Mouse (Mus musculus) forebrain, embryonic 10.5 days (tissue): ENCODE measurements at regions not wholly inside any gene's neighbourhood (a gene's known extent, or its start where the extent isn't known, plus 50 kb on each side); places are given as distances from the start of the nearest gene placed in this dataset.

Experiments
- DNase-seq: peaks from one replicate; pipeline ENCODE4 v3.0.0-alpha.2; 2017; ENCODE audit warnings: low spot score; ENCODE audit errors: extremely low spot score
- H3K27ac ChIP-seq: fragments of 300-500 bp; sonication (generic); 2 replicates; pipeline ENCODE4 v1.5.1; 2016; ENCODE audit warnings: mild to moderate bottlenecking
- H3K27me3 ChIP-seq: fragments of 300-500 bp; sonication (generic); 2 replicates; pipeline ENCODE4 v1.6.1; 2016; ENCODE audit warnings: mild to moderate bottlenecking; ENCODE audit not compliant: poor library complexity, severe bottlenecking
- H3K36me3 ChIP-seq: fragments of 300-500 bp; sonication (generic); replicated peaks from 2 replicates; pipeline ENCODE4 v1.6.1; 2016; ENCODE audit warnings: mild to moderate bottlenecking, moderate library complexity
- H3K4me1 ChIP-seq: fragments of 300-500 bp; sonication (generic); 2 replicates; pipeline ENCODE4 v1.6.1; 2016
- H3K4me3 ChIP-seq: fragments of 300-500 bp; sonication (generic); 2 replicates; pipeline ENCODE4 v1.5.1; 2016; ENCODE audit warnings: mild to moderate bottlenecking, moderate library complexity
- H3K9me3 ChIP-seq: fragments of 300-500 bp; sonication (generic); 2 replicates; pipeline ENCODE4 v1.6.1; 2016; ENCODE audit warnings: mild to moderate bottlenecking, moderate library complexity
- WGBS: fragments of 180-500 bp; shearing (Covaris S2); methylation state at CpG from one replicate; pipeline ENCODE4 v1.1.7; 2016; 5-methylcytosine and 5-hydroxymethylcytosine counted together

GRCm38 (mm10) chr19:25923727-25924384 is 251.6 kb downstream of the Dmrt2 start:
- Histone ChIP-seq H3K4me1 (peaks cover 7% of the 10 kb centered on the region), H3K36me3 (no peaks in the 10 kb centered on the region), H3K9me3 (no peaks in the 10 kb centered on the region), H3K27me3 (no peaks in the 10 kb centered on the region), H3K4me3 (no peak overlapping the region), H3K27ac (no peak overlapping the region)
- 65% methylated on average over 10 of the region's 10 CpGs for WGBS
- DNase-seq: no peak

GRCm38 (mm10) chr19:25924385-25924769 is 252.2 kb downstream of the Dmrt2 start:
- WGBS: 65% methylated on average over 5 of the region's 5 CpGs
- Histone ChIP-seq H3K9me3 (no peaks in the 10 kb centered on the region), H3K4me1 (peaks cover 7% of the 10 kb centered on the region), H3K36me3 (no peaks in the 10 kb centered on the region), H3K27me3 (no peaks in the 10 kb centered on the region), H3K27ac (no peak overlapping the region), H3K4me3 (no peak overlapping the region)
- DNase-seq: no peak

- Histone ChIP-seq H3K4me3 (no peak overlapping the region), H3K36me3 (no peaks in the 10 kb centered on the region), H3K9me3 (no peaks in the 10 kb centered on the region), H3K4me1 (peaks cover 7% of the 10 kb centered on the region), H3K27ac (no peak overlapping the region), H3K27me3 (no peaks in the 10 kb centered on the region)
- no peak for DNase-seq
- WGBS: 89% methylated on average over 9 of the region's 9 CpGs
Observed at GRCm38 (mm10) chr19:25927220-25927619, 255.0 kb downstream of the Dmrt2 start.

- Histone ChIP-seq H3K36me3 (no peaks in the 10 kb centered on the region), H3K4me1 (no peaks in the 10 kb centered on the region), H3K9me3 (no peaks in the 10 kb centered on the region), H3K4me3 (no peak overlapping the region), H3K27ac (no peak overlapping the region), H3K27me3 (no peaks in the 10 kb centered on the region)
- whole genome bisulfite sequencing: 88% methylated on average over 9 of the region's 9 CpGs
- no peak for DNase-seq
Observed at GRCm38 (mm10) chr19:25937343-25937742, 265.1 kb downstream of the Dmrt2 start.

- no peaks in the 10 kb centered on the region for H3K9me3 ChIP-seq
- DNase-seq: no peak
- H3K4me1 ChIP-seq: no peaks in the 10 kb centered on the region
- H3K36me3 ChIP-seq: no peaks in the 10 kb centered on the region
- no peak overlapping the region for H3K4me3 ChIP-seq
- 70% methylated on average over 5 of the region's 5 CpGs for WGBS
- no peaks in the 10 kb centered on the region for H3K27me3 ChIP-seq
- H3K27ac ChIP-seq: no peak overlapping the region
Observed at GRCm38 (mm10) chr19:25971210-25971609, 299.0 kb downstream of the Dmrt2 start.

GRCm38 (mm10) chr19:25975202-25975601 is 303.0 kb downstream of the Dmrt2 start:
- Histone ChIP-seq H3K9me3 (no peaks in the 10 kb centered on the region), H3K27ac (no peak overlapping the region), H3K4me3 (no peak overlapping the region), H3K27me3 (no peaks in the 10 kb centered on the region), H3K36me3 (no peaks in the 10 kb centered on the region), H3K4me1 (no peaks in the 10 kb centered on the region)
- no peak for DNase-seq

GRCm38 (mm10) chr19:25980308-25980707 is 308.1 kb downstream of the Dmrt2 start:
- DNase-seq: no peak
- H3K4me3 ChIP-seq: no peak overlapping the region
- 85% methylated on average over 4 of the region's 4 CpGs for WGBS
- H3K36me3 ChIP-seq: no peaks in the 10 kb centered on the region
- no peak overlapping the region for H3K27ac ChIP-seq
- H3K4me1 ChIP-seq: no peaks in the 10 kb centered on the region
- H3K27me3 ChIP-seq: no peaks in the 10 kb centered on the region
- no peaks in the 10 kb centered on the region for H3K9me3 ChIP-seq

GRCm38 (mm10) chr19:26014620-26015180 is 342.5 kb downstream of the Dmrt2 start:
- H3K4me1 ChIP-seq: 0 out of 2 replicates have a peak, but pooled peaks cover 4% of the 10 kb centered on the region
- no peaks in the 10 kb centered on the region for H3K36me3 ChIP-seq
- H3K4me3 ChIP-seq: no peak overlapping the region
- H3K27ac ChIP-seq: no peak overlapping the region
- no peak for DNase-seq
- WGBS: 61% methylated on average over 8 of the region's 8 CpGs
- H3K9me3 ChIP-seq: no peaks in the 10 kb centered on the region
- no peaks in the 10 kb centered on the region for H3K27me3 ChIP-seq

- Histone ChIP-seq H3K4me3 (no peak overlapping the region), H3K27ac (no peak overlapping the region), H3K27me3 (no peaks in the 10 kb centered on the region), H3K36me3 (no peaks in the 10 kb centered on the region), H3K4me1 (no peaks in the 10 kb centered on the region), H3K9me3 (no peaks in the 10 kb centered on the region)
- DNase-seq: no peak
- WGBS: 72% methylated on average over 7 of the region's 7 CpGs
Observed at GRCm38 (mm10) chr19:26021141-26021540, 348.9 kb downstream of the Dmrt2 start.

GRCm38 (mm10) chr19:26026103-26026502 is 353.9 kb downstream of the Dmrt2 start:
- no peak for DNase-seq

GRCm38 (mm10) chr19:26037270-26037669 is 365.1 kb downstream of the Dmrt2 start:
- DNase-seq: peak; percentile 60
- 13% methylated on average over 7 of the region's 7 CpGs for WGBS
- no peak overlapping the region for H3K4me3 ChIP-seq
- no peak overlapping the region for H3K27ac ChIP-seq
- 0 out of 2 replicates have a peak, but pooled peaks cover 5% of the 10 kb centered on the region for H3K27me3 ChIP-seq
- 0 out of 2 replicates have a peak, but pooled peaks cover 3% of the 10 kb centered on the region for H3K4me1 ChIP-seq
- H3K9me3 ChIP-seq: no peaks in the 10 kb centered on the region
- no peaks in the 10 kb centered on the region for H3K36me3 ChIP-seq

More at GRCm38 (mm10) chr19:26026103-26026502, 353.9 kb downstream of the Dmrt2 start:
- 92% methylated on average over 3 of the region's 3 CpGs for WGBS
- H3K9me3 ChIP-seq: no peaks in the 10 kb centered on the region
- no peak overlapping the region for H3K4me3 ChIP-seq
- H3K36me3 ChIP-seq: no peaks in the 10 kb centered on the region
- H3K4me1 ChIP-seq: no peaks in the 10 kb centered on the region
- no peaks in the 10 kb centered on the region for H3K27me3 ChIP-seq
- no peak overlapping the region for H3K27ac ChIP-seq

- Histone ChIP-seq H3K4me1 (peaks cover 13% of the 10 kb centered on the region), H3K9me3 (no peaks in the 10 kb centered on the region), H3K4me3 (no peak overlapping the region), H3K36me3 (no peaks in the 10 kb centered on the region), H3K27me3 (no peaks in the 10 kb centered on the region), H3K27ac (peak overlapping the region; percentile 44; the same call in 1 of the 2 replicates)
- 21% methylated on average over 9 of the region's 9 CpGs for WGBS
- DNase-seq: no peak
Observed at GRCm38 (mm10) chr19:26051478-26052215, 379.4 kb downstream of the Dmrt2 start.

GRCm38 (mm10) chr19:26059668-26060067 is 387.5 kb downstream of the Dmrt2 start:
- H3K36me3 ChIP-seq: no peaks in the 10 kb centered on the region
- no peaks in the 10 kb centered on the region for H3K9me3 ChIP-seq
- H3K27ac ChIP-seq: no peak overlapping the region
- 92% methylated on average over 2 of the region's 2 CpGs for WGBS
- no peak for DNase-seq
- no peaks in the 10 kb centered on the region for H3K27me3 ChIP-seq
- H3K4me1 ChIP-seq: no peaks in the 10 kb centered on the region
- no peak overlapping the region for H3K4me3 ChIP-seq
